9 mouse cellular contexts compared by ENCODE assay signal in the genomic region with DNA sequence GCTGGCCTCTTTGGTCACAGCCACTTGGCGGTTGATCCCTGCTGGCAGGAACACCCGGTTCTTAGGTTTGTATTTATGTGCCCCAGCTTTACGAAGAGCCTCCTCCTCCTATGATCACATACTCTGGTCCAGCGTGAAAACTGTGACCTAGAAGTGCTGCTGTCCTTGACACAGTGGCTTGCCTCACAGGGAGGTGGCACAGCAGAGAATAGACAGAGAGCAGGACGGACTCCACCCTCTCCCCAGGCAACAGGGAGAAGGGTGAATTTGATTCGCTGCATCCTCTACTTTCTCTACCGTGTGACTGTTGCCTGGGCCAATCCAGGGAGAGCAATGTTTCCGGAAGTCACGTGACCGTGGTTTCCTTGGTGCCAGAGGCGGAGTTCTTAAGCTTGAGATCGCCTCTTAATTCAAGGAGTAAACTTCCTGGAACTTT. TPM values are rescaled to one million over a fixed set of nuclear protein-coding genes. Genes with fewer than 3 reads are reported as not detected.
A peak's percentile ranks its signal among the peaks of the same experiment; 100 is the strongest.
DNase-seq lines count a peak whose midpoint lies in the region; ATAC-seq and TF ChIP-seq lines count a peak whose summit lies in the region.
"Had no signal": no experiment of that assay in that cellular context is flagged by ENCODE, and none has a peak within 500 bp of the region (broad histone marks: within the 10 kb centered on the region; RNA-seq: fewer than 3 reads in every experiment).

No protein-coding gene starts in this region.

- peak overlapping the region; percentile 82 for H3K27ac ChIP-seq in forebrain, embryonic 10.5 days
- H3K27ac ChIP-seq in hindbrain, embryonic 14.5 days, result no peak overlapping the region
- H3K27ac ChIP-seq in limb, embryonic 11.5 days (replicated peaks; ENCODE audit: low read depth, low read length), result no peak overlapping the region
- H3K27ac ChIP-seq in midbrain, embryonic 12.5 days (replicated peaks), result no peak overlapping the region; the same call in 1 of the 2 replicates
- peak overlapping the region; percentile 72 for H3K27ac ChIP-seq in testis, adult 2 months (ENCODE audit: control insufficient read depth, insufficient read depth, low read depth, low read length)
- H3K27ac ChIP-seq: macrophage had no signal

- H3K9me3 ChIP-seq in forebrain, embryonic 10.5 days, result no peaks in the 10 kb centered on the region
- H3K9me3 ChIP-seq in hindbrain, embryonic 14.5 days (ENCODE audit: control insufficient read depth, low read length), result no peaks in the 10 kb centered on the region
- H3K9me3 ChIP-seq in limb, embryonic 11.5 days (ENCODE audit: control insufficient read depth, low read length), result no peaks in the 10 kb centered on the region
- H3K9me3 ChIP-seq in midbrain, embryonic 12.5 days, result no peaks in the 10 kb centered on the region

- no peak for TF ChIP-seq CTCF in testis, adult 2 months (IDR thresholded peaks at IDR 0.05; ENCODE audit: control insufficient read depth, insufficient read depth, insufficient replicate concordance, low read depth, low read length)

- H3K9ac ChIP-seq in hindbrain, embryonic 14.5 days, result no peak overlapping the region
- no peak overlapping the region for H3K9ac ChIP-seq in limb, embryonic 11.5 days (ENCODE audit: low read length)
- no peak overlapping the region for H3K9ac ChIP-seq in midbrain, embryonic 12.5 days (replicated peaks)

- H3K4me1 ChIP-seq in forebrain, embryonic 10.5 days, result peaks cover 20% of the 10 kb centered on the region
- H3K4me1 ChIP-seq in hindbrain, embryonic 14.5 days (replicated peaks; ENCODE audit: control insufficient read depth, insufficient read depth, low read length), result no peaks in the 10 kb centered on the region
- H3K4me1 ChIP-seq in limb, embryonic 11.5 days (ENCODE audit: control insufficient read depth, insufficient read depth, low read length), result 0 out of 2 replicates have a peak, but pooled peaks cover 3% of the 10 kb centered on the region
- peaks cover 6% of the 10 kb centered on the region; the same call in 1 of the 2 replicates for H3K4me1 ChIP-seq in midbrain, embryonic 12.5 days
- peaks cover 21% of the 10 kb centered on the region for H3K4me1 ChIP-seq in testis, adult 2 months (ENCODE audit: control insufficient read depth, insufficient read depth, low read length)

- 22% methylated on average over 12 of the region's 12 CpGs for WGBS in forebrain, embryonic 10.5 days
- 30% methylated on average over 12 of the region's 12 CpGs for WGBS in hindbrain, embryonic 14.5 days
- 25% methylated on average over 12 of the region's 12 CpGs for WGBS in limb, embryonic 11.5 days
- WGBS in midbrain, embryonic 12.5 days, result 19% methylated on average over 12 of the region's 12 CpGs

- no peak for ATAC-seq in hindbrain, embryonic 14.5 days (ENCODE audit: low FRiP score)
- ATAC-seq in limb, embryonic 11.5 days (ENCODE audit: insufficient number of reproducible peaks, low FRiP score, low TSS enrichment, low read depth), result no peak
- ATAC-seq in midbrain, embryonic 12.5 days (ENCODE audit: low FRiP score, low read depth), result 0 out of 2 replicates have a peak, but pooled peaks have one; percentile 44

- TF ChIP-seq POLR2A in testis, adult 2 months (IDR thresholded peaks at IDR 0.05; ENCODE audit: control insufficient read depth, low read depth, low read length), result peak; percentile 91; the same call in 1 of the 2 replicates

- H3K36me3 ChIP-seq in forebrain, embryonic 10.5 days (replicated peaks), result no peaks in the 10 kb centered on the region; the same call in 1 of the 2 replicates
- H3K36me3 ChIP-seq in hindbrain, embryonic 14.5 days (replicated peaks; ENCODE audit: control insufficient read depth, insufficient read depth), result no peaks in the 10 kb centered on the region
- H3K36me3 ChIP-seq in limb, embryonic 11.5 days (ENCODE audit: control insufficient read depth, insufficient read depth, low read length), result no peaks in the 10 kb centered on the region
- H3K36me3 ChIP-seq in midbrain, embryonic 12.5 days, result no peaks in the 10 kb centered on the region
- no peaks in the 10 kb centered on the region for H3K36me3 ChIP-seq in testis, adult 2 months (ENCODE audit: control insufficient read depth, insufficient read depth, low read length)

- peak overlapping the region; percentile 36 for H3K4me3 ChIP-seq in forebrain, embryonic 10.5 days
- no peak overlapping the region for H3K4me3 ChIP-seq in hindbrain, embryonic 14.5 days (replicated peaks; ENCODE audit: low read length)
- no peak overlapping the region for H3K4me3 ChIP-seq in limb, embryonic 11.5 days (ENCODE audit: low read depth, low read length)
- H3K4me3 ChIP-seq in midbrain, embryonic 12.5 days, result peak overlapping the region; percentile 23
- peak overlapping the region; percentile 83 for H3K4me3 ChIP-seq in testis, adult 2 months (ENCODE audit: control insufficient read depth, low read depth, low read length)

- H3K27me3 ChIP-seq in forebrain, embryonic 10.5 days (ENCODE audit: poor library complexity, severe bottlenecking), result peaks cover 7% of the 10 kb centered on the region
- 0 out of 2 replicates have a peak, but pooled peaks cover under 1% of the 10 kb centered on the region for H3K27me3 ChIP-seq in hindbrain, embryonic 14.5 days (ENCODE audit: control insufficient read depth, insufficient read depth, low read length)
- peaks cover under 1% of the 10 kb centered on the region for H3K27me3 ChIP-seq in limb, embryonic 11.5 days (ENCODE audit: control insufficient read depth, insufficient read depth, low read length)
- H3K27me3 ChIP-seq in midbrain, embryonic 12.5 days, result peaks cover 7% of the 10 kb centered on the region
- no peaks in the 10 kb centered on the region for H3K27me3 ChIP-seq in testis, adult 2 months (ENCODE audit: control insufficient read depth, insufficient read depth, low read length)

- peak overlapping the region; percentile 23 for H3K4me2 ChIP-seq in hindbrain, embryonic 14.5 days (replicated peaks)
- H3K4me2 ChIP-seq in limb, embryonic 11.5 days (ENCODE audit: low read depth, severe bottlenecking), result no peak overlapping the region; the same call in 1 of the 2 replicates
- H3K4me2 ChIP-seq in midbrain, embryonic 12.5 days (replicated peaks), result peak overlapping the region; percentile 37

- DNase-seq in gastrocnemius, adult 18-20 months (ENCODE audit: low spot score), result peak; percentile 51
- no peak for DNase-seq in gastrocnemius, postnatal 10 days
- peak; percentile 90 to 94 for DNase-seq in adrenal gland, adult (ENCODE audit: inconsistent age in 2 of 2, low spot score in 1 of 2)
- DNase-seq in forebrain, embryonic 10.5 days (ENCODE audit: extremely low spot score, low spot score), result peak; percentile 67
- DNase-seq in hindbrain, embryonic 14.5 days (ENCODE audit: low spot score), result peak; percentile 45
- peak; percentile 55 for DNase-seq in limb, embryonic 11.5 days (ENCODE audit: low spot score)

RNA-seq across cellular contexts. Expression of a gene that starts 7.0 kb away (rescaled TPM):
- not detected for total RNA-seq in gastrocnemius, adult 18-20 months (2021)
- not detected for total RNA-seq in gastrocnemius, postnatal 10 days (2021)
- 0.36 and 0.40 TPM in 2 replicates for polyA plus RNA-seq in forebrain, embryonic 10.5 days (2016; fragmentation: Nextera tagmentation; extraction: Ambion mirVana)
- polyA plus RNA-seq in hindbrain, embryonic 14.5 days (2014; fragmentation: Nextera tagmentation; extraction: Ambion mirVana), result 0.16 TPM in 2 replicates
- 0.35 and 0.97 TPM in 2 replicates for polyA plus RNA-seq in limb, embryonic 11.5 days (2014; fragmentation: Nextera tagmentation; extraction: Ambion mirVana)
- 0.55 and 0.68 TPM in 2 replicates for polyA plus RNA-seq in midbrain, embryonic 12.5 days (2016; fragmentation: Nextera tagmentation; extraction: Ambion mirVana)
- polyA plus RNA-seq in testis, adult 2 months (2012; rRNA removed), result 2.1 and 4.0 TPM in 2 replicates
- polyA plus RNA-seq: macrophage had no signal

RNA-seq across cellular contexts. Expression of a gene that starts 8.8 kb away (rescaled TPM):
- total RNA-seq in gastrocnemius, adult 18-20 months (2021), result 1 to 10 TPM; 7.6 to 9.0 TPM
- 1 to 10 TPM; 8.4 to 9.4 TPM for total RNA-seq in gastrocnemius, postnatal 10 days (2021)
- polyA plus RNA-seq in forebrain, embryonic 10.5 days (2016; fragmentation: Nextera tagmentation; extraction: Ambion mirVana), result 36.8 and 40.7 TPM in 2 replicates
- 27.5 and 28.9 TPM in 2 replicates for polyA plus RNA-seq in hindbrain, embryonic 14.5 days (2014; fragmentation: Nextera tagmentation; extraction: Ambion mirVana)
- 25.5 and 27.5 TPM in 2 replicates for polyA plus RNA-seq in limb, embryonic 11.5 days (2014; fragmentation: Nextera tagmentation; extraction: Ambion mirVana)
- 14.6 and 16.4 TPM in 2 replicates for polyA plus RNA-seq in midbrain, embryonic 12.5 days (2016; fragmentation: Nextera tagmentation; extraction: Ambion mirVana)
- polyA plus RNA-seq in testis, adult 2 months (2012; rRNA removed), result 3.8 and 5.4 TPM in 2 replicates

RNA-seq across cellular contexts. Expression of a gene that starts 18.6 kb away (rescaled TPM):
- total RNA-seq in gastrocnemius, adult 18-20 months (2021), result 10 to 100 TPM; 24.9 to 25.7 TPM
- total RNA-seq in gastrocnemius, postnatal 10 days (2021), result 10 to 100 TPM; 30.0 to 39.3 TPM
- 107 and 111 TPM in 2 replicates for polyA plus RNA-seq in forebrain, embryonic 10.5 days (2016; fragmentation: Nextera tagmentation; extraction: Ambion mirVana)
- 74.0 and 77.8 TPM in 2 replicates for polyA plus RNA-seq in hindbrain, embryonic 14.5 days (2014; fragmentation: Nextera tagmentation; extraction: Ambion mirVana)
- 72.5 and 77.0 TPM in 2 replicates for polyA plus RNA-seq in limb, embryonic 11.5 days (2014; fragmentation: Nextera tagmentation; extraction: Ambion mirVana)
- polyA plus RNA-seq in midbrain, embryonic 12.5 days (2016; fragmentation: Nextera tagmentation; extraction: Ambion mirVana), result 107 and 116 TPM in 2 replicates
- 75.0 and 77.8 TPM in 2 replicates for polyA plus RNA-seq in testis, adult 2 months (2012; rRNA removed)

RNA-seq across cellular contexts. Expression of a gene that starts 47.8 kb away (rescaled TPM):
- 10 to 100 TPM; 11.2 TPM for total RNA-seq in gastrocnemius, adult 18-20 months (2021)
- 10 to 100 TPM; 15.2 to 15.9 TPM for total RNA-seq in gastrocnemius, postnatal 10 days (2021)
- polyA plus RNA-seq in forebrain, embryonic 10.5 days (2016; fragmentation: Nextera tagmentation; extraction: Ambion mirVana), result 29.7 and 30.9 TPM in 2 replicates
- 14.4 and 14.9 TPM in 2 replicates for polyA plus RNA-seq in hindbrain, embryonic 14.5 days (2014; fragmentation: Nextera tagmentation; extraction: Ambion mirVana)
- polyA plus RNA-seq in limb, embryonic 11.5 days (2014; fragmentation: Nextera tagmentation; extraction: Ambion mirVana), result 23.4 and 25.8 TPM in 2 replicates
- polyA plus RNA-seq in midbrain, embryonic 12.5 days (2016; fragmentation: Nextera tagmentation; extraction: Ambion mirVana), result 23.4 and 25.9 TPM in 2 replicates
- 16.4 and 17.9 TPM in 2 replicates for polyA plus RNA-seq in testis, adult 2 months (2012; rRNA removed)

Comparison
In these comparisons a context has a peak if more than half of its experiments do, and no peak if none do; other contexts are left out.
1. H3K27ac ChIP-seq: peak in forebrain, embryonic 10.5 days (single experiment) and testis, adult 2 months (single experiment); none in hindbrain, embryonic 14.5 days (single experiment), limb, embryonic 11.5 days (single experiment) and midbrain, embryonic 12.5 days (single experiment).
2. H3K4me3 ChIP-seq: peak in forebrain, embryonic 10.5 days (single experiment), midbrain, embryonic 12.5 days (single experiment) and testis, adult 2 months (single experiment); none in hindbrain, embryonic 14.5 days (single experiment) and limb, embryonic 11.5 days (single experiment).